Mouse (Mus musculus) forelimb bud, embryonic 11.5 days (tissue): Measurements from ENCODE around the gene Gm49388.
A peak's percentile ranks its signal among the peaks of the same experiment; 100 is the strongest.

Experiments
- DNase-seq: peaks from one replicate; pipeline ENCODE4 v3.0.0-alpha.2; 2012; ENCODE audit warnings: low read depth, low spot score

Gm49388 gene

GRCm38 (mm10) chr7:127785308-127785707 is at the start of gene Gm49388:
Gm49388 (plus strand) TSS chr7:127785608.
- no peak for DNase-seq

- peak; percentile 74 for DNase-seq
Measured at GRCm38 (mm10) chr7:127744366-127745045, 40.9 kb upstream of the Gm49388 start, which contains the start of gene Fbxl19. Fbxl19 (plus strand) TSS chr7:127744543.

- DNase-seq, result peak; percentile 95
Measured at GRCm38 (mm10) chr7:127745251-127745651, 40.2 kb upstream of the Gm49388 start.

- peak; percentile 99 for DNase-seq
Measured at GRCm38 (mm10) chr7:127745652-127746493, 39.5 kb upstream of the Gm49388 start.

GRCm38 (mm10) chr7:127746494-127747491 is 38.6 kb upstream of the Gm49388 start:
- peak; percentile 51 for DNase-seq

GRCm38 (mm10) chr7:127747559-127748234 is 37.7 kb upstream of the Gm49388 start:
- DNase-seq, result no peak

GRCm38 (mm10) chr7:127748235-127748560 is 37.2 kb upstream of the Gm49388 start:
- DNase-seq, result no peak

- DNase-seq, result peak; percentile 12
Measured at GRCm38 (mm10) chr7:127750131-127751127, 35.0 kb upstream of the Gm49388 start.

GRCm38 (mm10) chr7:127751619-127752018 is 33.8 kb upstream of the Gm49388 start:
- DNase-seq, result no peak

GRCm38 (mm10) chr7:127752069-127752468 is 33.3 kb upstream of the Gm49388 start:
- no peak for DNase-seq

GRCm38 (mm10) chr7:127753158-127753557 is 32.2 kb upstream of the Gm49388 start:
- DNase-seq, result no peak

GRCm38 (mm10) chr7:127753741-127754140 is 31.7 kb upstream of the Gm49388 start:
- no peak for DNase-seq

GRCm38 (mm10) chr7:127759716-127760115 is 25.7 kb upstream of the Gm49388 start:
- DNase-seq, result no peak

GRCm38 (mm10) chr7:127760478-127760877 is 24.9 kb upstream of the Gm49388 start:
- no peak for DNase-seq

GRCm38 (mm10) chr7:127761026-127761425 is 24.4 kb upstream of the Gm49388 start:
- peak; percentile 69 for DNase-seq

GRCm38 (mm10) chr7:127763642-127764041 is 21.8 kb upstream of the Gm49388 start:
- no peak for DNase-seq

- no peak for DNase-seq
Measured at GRCm38 (mm10) chr7:127765756-127766155, 19.7 kb upstream of the Gm49388 start.

GRCm38 (mm10) chr7:127766851-127767609 is 18.4 kb upstream of the Gm49388 start:
- no peak for DNase-seq
